Mouse (Mus musculus): ENCODE results near the gene Gm11733. TPM values are rescaled to one million over a fixed set of nuclear protein-coding genes. Genes with fewer than 3 reads are reported as not detected.

Gene Gm11733
- total and polyA plus RNA-seq, 2 experiments from 2014 or later: 0.38 TPM; not detected in 1

GRCm38 (mm10) chr11:117534912-117535311 is 50.7 kb downstream of the Gm11733 start:
- Histone ChIP-seq H3K4me3 (ENCODE audit: low read depth, low read length) (no peak overlapping the region), H3K9me3 (ENCODE audit: low read length) (no peaks in the 10 kb centered on the region), H3K27ac (ENCODE audit: low read depth, low read length) (no peak overlapping the region), H3K9ac (replicated peaks; ENCODE audit: low read length, poor library complexity, severe bottlenecking) (no peak overlapping the region), H3K36me3 (ENCODE audit: insufficient read depth, low read length) (no peaks in the 10 kb centered on the region), H3K27me3 (ENCODE audit: insufficient read depth, low read length) (no peaks in the 10 kb centered on the region), H3K4me2 (ENCODE audit: low read depth, low read length, poor library complexity, severe bottlenecking) (no peak overlapping the region), H3K4me1 (ENCODE audit: insufficient read depth, low read length) (peaks cover 3% of the 10 kb centered on the region; the same call in 1 of the 2 replicates)
- TF ChIP-seq CTCF (IDR thresholded peaks at IDR 0.05): no peak
- 56% methylated on average over 10 of the region's 10 CpGs for WGBS
- DNase-seq (ENCODE audit: low spot score) (peak; percentile 55), ATAC-seq (ENCODE audit: low FRiP score) (no peak)

- WGBS: 62% methylated on average over 9 of the region's 9 CpGs
- ATAC-seq (ENCODE audit: low FRiP score) (no peak), DNase-seq (ENCODE audit: low spot score) (peak; percentile 49)
- no peak overlapping the region for H3K27ac ChIP-seq (ENCODE audit: low read depth, low read length)
- no peak overlapping the region for H3K4me3 ChIP-seq (ENCODE audit: low read depth, low read length)
- TF ChIP-seq CTCF (IDR thresholded peaks at IDR 0.05): no peak
- H3K4me1 ChIP-seq (ENCODE audit: insufficient read depth, low read length): peaks cover 5% of the 10 kb centered on the region
- no peaks in the 10 kb centered on the region for H3K36me3 ChIP-seq (ENCODE audit: insufficient read depth, low read length)
- H3K9me3 ChIP-seq (ENCODE audit: low read length): no peaks in the 10 kb centered on the region
- H3K4me2 ChIP-seq (ENCODE audit: low read depth, low read length, poor library complexity, severe bottlenecking): no peak overlapping the region
- H3K9ac ChIP-seq (replicated peaks; ENCODE audit: low read length, poor library complexity, severe bottlenecking): no peak overlapping the region
- H3K27me3 ChIP-seq (ENCODE audit: insufficient read depth, low read length): no peaks in the 10 kb centered on the region
Measured at GRCm38 (mm10) chr11:117535491-117536304, 51.5 kb downstream of the Gm11733 start.

- H3K4me3 ChIP-seq (ENCODE audit: low read depth, low read length): no peak overlapping the region
- DNase-seq (ENCODE audit: low spot score) (no peak), ATAC-seq (ENCODE audit: low FRiP score) (no peak)
- TF ChIP-seq CTCF (IDR thresholded peaks at IDR 0.05): no peak
- no peak overlapping the region for H3K27ac ChIP-seq (ENCODE audit: low read depth, low read length)
- no peak overlapping the region for H3K9ac ChIP-seq (replicated peaks; ENCODE audit: low read length, poor library complexity, severe bottlenecking)
- no peaks in the 10 kb centered on the region for H3K27me3 ChIP-seq (ENCODE audit: insufficient read depth, low read length)
- peaks cover 11% of the 10 kb centered on the region for H3K4me1 ChIP-seq (ENCODE audit: insufficient read depth, low read length)
- no peak overlapping the region for H3K4me2 ChIP-seq (ENCODE audit: low read depth, low read length, poor library complexity, severe bottlenecking)
- no peaks in the 10 kb centered on the region for H3K36me3 ChIP-seq (ENCODE audit: insufficient read depth, low read length)
- no peaks in the 10 kb centered on the region for H3K9me3 ChIP-seq (ENCODE audit: low read length)
- 51% methylated on average over 3 of the region's 3 CpGs for WGBS
Measured at GRCm38 (mm10) chr11:117536586-117536985, 52.4 kb downstream of the Gm11733 start.

Other genes starting within 250 kb of the Gm11733 start
- 78.4 and 79.8 TPM in 2 replicates for gene Tnrc6c, start 169.9 kb downstream of the Gm11733 start, total RNA-seq (2014; rRNA removed)
- 22.8 and 26.5 TPM in 2 replicates for gene Tnrc6c, start 169.9 kb downstream of the Gm11733 start, polyA plus RNA-seq (2015; fragmentation: Nextera tagmentation; extraction: Ambion mirVana)

All from midbrain, postnatal 0 days (tissue).